Mouse (Mus musculus) T-helper 1 cell (primary cell): ENCODE results near the gene Srr.

Source experiments
- in situ Hi-C: fragments of 300-600 bp; cut with MboI, MseI; formaldehyde crosslinking; loops from one replicate; pipeline ENCODE4 v1.15.1; 2025; ENCODE audit warnings: high pct_unique_total_duplicates

Srr gene

GRCm38 (mm10) chr11:74866640-74867039 is 59.1 kb downstream of the Srr start:
- in situ Hi-C loops = no loop called here

DNA sequence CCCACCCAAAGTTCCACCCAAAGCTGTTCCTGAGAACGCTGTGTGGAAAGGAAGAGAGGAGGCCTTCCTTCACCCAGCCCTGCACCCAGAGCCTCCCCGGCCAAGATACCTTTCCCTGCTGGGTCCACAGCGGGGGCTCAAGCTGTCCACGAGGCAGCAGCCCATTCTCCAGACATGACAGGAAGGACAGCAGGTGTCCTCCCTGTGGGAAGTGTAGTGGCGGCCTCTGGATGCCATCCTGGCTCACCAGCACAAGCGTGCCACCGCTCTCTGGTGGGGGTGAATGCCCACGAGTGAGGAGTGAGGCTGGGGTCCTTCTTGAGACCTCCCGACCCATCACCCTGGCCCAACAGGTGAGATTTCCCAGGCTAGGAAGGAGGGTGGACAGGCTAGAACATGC is 60.5 kb downstream of the Srr start:
- in situ Hi-C loops = no loop called here

GRCm38 (mm10) chr11:74864421-74864820 is 61.3 kb downstream of the Srr start:
- in situ Hi-C loops = no loop called here

GRCm38 (mm10) chr11:74863471-74863870 is 62.3 kb downstream of the Srr start:
- in situ Hi-C loops = no loop called here

- in situ Hi-C loops = no loop called here
Observed at GRCm38 (mm10) chr11:74862129-74862528, 63.6 kb downstream of the Srr start.

GRCm38 (mm10) chr11:74857756-74858155 is 68.0 kb downstream of the Srr start:
- in situ Hi-C loops = no loop called here
